Mouse (Mus musculus): Measurements from ENCODE around the gene Car5b.

- TF ChIP-seq SIN3A (IDR thresholded peaks at IDR 0.05; ENCODE audit: low read length) (no peak), EP300 (IDR thresholded peaks at IDR 0.05; ENCODE audit: low read depth in 1 of 2, low read length in 2 of 2) (no peak), POLR2A (IDR thresholded peaks at IDR 0.05; ENCODE audit: control insufficient read depth in 1 of 2, insufficient read depth in 1 of 2, low read depth in 1 of 2, low read length in 2 of 2, poor library complexity in 1 of 2) (no peak), UBTF (IDR thresholded peaks at IDR 0.05; ENCODE audit: borderline replicate concordance, insufficient read depth, low read depth, low read length) (no peak), CTCF (IDR thresholded peaks at IDR 0.05 in 2 of 3, conservative IDR thresholded peaks at IDR 0.05 in 1 of 3; ENCODE audit: control insufficient read depth in 1 of 3, insufficient read depth in 1 of 3, low read depth in 2 of 3, low read length in 3 of 3, poor library complexity in 1 of 3, severe bottlenecking in 1 of 3) (no peak), MEF2A (IDR thresholded peaks at IDR 0.05; ENCODE audit: extremely low read depth, insufficient replicate concordance, low read depth, low read length, poor library complexity, severe bottlenecking) (no peak), SMC3 (IDR thresholded peaks at IDR 0.05; ENCODE audit: low read depth, low read length) (no peak), POLR2AphosphoS2 (IDR thresholded peaks at IDR 0.05; ENCODE audit: low read length) (no peak)
These were observed 31.0 kb downstream of the Car5b start for GRCm38 (mm10) chrX:163996754-163997153.
